Mouse (Mus musculus) spleen, adult 2 months (tissue): ENCODE data around the gene Eif2b1.

Experiments used
- CTCF ChIP-seq: fragments of 200-500 bp; IDR thresholded peaks from 2 replicates; pipeline ENCODE4 v1.5.1; 2011; ENCODE audit warnings: mild to moderate bottlenecking, inconsistent platforms; ENCODE audit not compliant: insufficient read depth, insufficient read length, insufficient replicate concordance; ENCODE audit errors: extremely low read depth
- POLR2A ChIP-seq: fragments of 200-500 bp; IDR thresholded peaks from 2 replicates; pipeline ENCODE4 v1.6.1; 2011; ENCODE audit warnings: low read depth, low read length, inconsistent platforms

DNA sequence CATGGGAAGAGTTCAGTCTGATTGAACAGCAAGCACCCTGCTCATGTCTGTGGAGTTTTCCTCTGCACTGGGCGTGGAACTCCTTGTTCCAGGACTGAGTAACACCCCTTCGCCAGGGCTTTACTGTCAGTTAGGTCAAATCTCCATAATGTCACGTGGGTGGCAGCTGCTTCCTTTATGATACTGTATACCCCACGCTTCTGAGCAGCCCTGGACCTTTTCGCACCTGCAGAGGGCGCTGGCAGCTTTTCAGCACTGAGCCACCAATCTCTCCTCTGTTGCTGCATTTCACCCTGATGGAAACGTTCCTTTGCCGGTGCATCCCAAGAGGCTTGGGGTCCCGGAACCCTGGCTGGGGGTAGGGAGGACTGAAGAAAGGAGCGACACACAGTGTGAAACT is 32.0 kb upstream of the Eif2b1 start:
- no peak; the same call in 1 of the 2 replicates for TF ChIP-seq CTCF
- TF ChIP-seq POLR2A: no peak
